Mouse (Mus musculus): Measurements from ENCODE around the gene Lysmd4. TPM values are rescaled to one million over a fixed set of nuclear protein-coding genes. Genes with fewer than 3 reads are reported as not detected.

Lysmd4 gene
- polyA plus RNA-seq, 1 experiment from 2014 or later, result 30.6 TPM

DNA sequence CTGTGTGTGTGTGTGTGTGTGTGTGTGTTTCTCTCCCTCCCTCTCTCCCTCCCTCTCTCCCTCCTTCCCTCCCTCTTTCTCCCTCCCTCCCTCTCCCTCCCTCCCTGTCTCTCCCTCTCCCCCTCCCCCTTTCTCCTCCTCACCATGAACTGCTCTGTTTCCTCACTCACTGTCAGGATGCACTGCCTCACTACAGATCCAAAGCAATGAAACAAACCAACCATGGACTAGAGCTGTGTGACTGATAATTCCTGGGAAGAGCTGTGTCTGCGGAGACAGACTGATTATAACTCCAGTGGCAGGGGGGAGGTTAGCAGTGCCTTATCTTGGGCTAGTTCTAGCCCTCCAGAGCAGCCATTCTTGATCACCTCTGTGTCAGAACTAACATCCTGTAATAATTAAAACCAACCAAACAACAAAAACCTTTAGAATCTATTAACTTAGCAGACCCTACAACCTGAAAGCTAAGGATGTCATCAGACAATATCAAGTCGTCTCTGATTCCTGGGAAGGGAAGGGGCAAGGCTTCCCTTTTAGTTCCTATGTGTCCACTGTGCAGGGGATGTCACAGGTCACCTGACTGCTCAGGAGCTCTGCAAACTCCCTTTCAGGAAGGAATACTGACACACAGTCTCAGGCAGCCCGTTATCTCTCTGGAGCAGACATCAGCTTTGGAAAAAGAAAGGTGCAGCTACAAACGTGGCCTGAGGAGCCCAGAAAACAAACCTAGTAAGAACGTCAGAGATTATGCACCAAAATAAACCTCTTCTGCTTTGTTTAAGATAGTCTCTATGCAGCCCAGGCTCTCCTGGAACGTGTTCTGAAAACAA is 12.1 kb upstream of the Lysmd4 start:
- no peaks in the 10 kb centered on the region for H3K36me3 ChIP-seq (ENCODE audit: control insufficient read depth, insufficient read depth, low read length)
- 75% methylated on average over 6 of the region's 6 CpGs for WGBS
- no peak overlapping the region for H3K4me3 ChIP-seq (ENCODE audit: low read depth, low read length)
- ATAC-seq (ENCODE audit: low read depth), result peak; percentile 41; the same call in 1 of the 2 replicates
- H3K27ac ChIP-seq (ENCODE audit: low read depth, low read length), result no peak overlapping the region
- no peaks in the 10 kb centered on the region for H3K9me3 ChIP-seq (ENCODE audit: control insufficient read depth, low read length)
- H3K9ac ChIP-seq (replicated peaks; ENCODE audit: low read depth, low read length), result no peak overlapping the region
- H3K27me3 ChIP-seq (ENCODE audit: control insufficient read depth, insufficient read depth, low read length), result no peaks in the 10 kb centered on the region
- no peak overlapping the region for H3K4me2 ChIP-seq (ENCODE audit: low read depth, low read length)
- H3K4me1 ChIP-seq (ENCODE audit: control insufficient read depth, insufficient read depth, low read length), result no peaks in the 10 kb centered on the region

DNA sequence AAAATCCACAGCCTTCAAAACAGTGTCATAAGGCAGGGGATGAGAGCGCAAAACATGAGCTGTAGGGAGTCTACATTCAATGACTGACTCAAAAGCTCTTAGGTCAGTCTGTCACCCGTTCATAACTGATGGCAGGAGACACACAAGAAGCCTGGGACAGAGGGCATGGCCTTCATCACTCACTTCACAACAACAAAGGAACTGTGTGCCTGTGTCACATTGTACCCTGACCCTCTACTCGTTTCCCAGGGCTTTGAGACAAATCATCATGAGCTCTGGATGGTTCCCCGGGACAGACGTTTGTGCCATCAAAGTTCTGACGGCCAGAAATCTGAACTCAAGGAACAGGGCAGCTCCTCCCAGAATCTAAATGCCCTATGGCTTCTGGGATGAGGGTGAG is 11.0 kb upstream of the Lysmd4 start:
- no peaks in the 10 kb centered on the region for H3K9me3 ChIP-seq (ENCODE audit: control insufficient read depth, low read length)
- H3K4me3 ChIP-seq (ENCODE audit: low read depth, low read length), result no peak overlapping the region
- H3K4me1 ChIP-seq (ENCODE audit: control insufficient read depth, insufficient read depth, low read length), result no peaks in the 10 kb centered on the region
- H3K36me3 ChIP-seq (ENCODE audit: control insufficient read depth, insufficient read depth, low read length), result no peaks in the 10 kb centered on the region
- no peak overlapping the region for H3K27ac ChIP-seq (ENCODE audit: low read depth, low read length)
- no peaks in the 10 kb centered on the region for H3K27me3 ChIP-seq (ENCODE audit: control insufficient read depth, insufficient read depth, low read length)
- 11% methylated on average over 6 of the region's 6 CpGs for WGBS
- no peak overlapping the region for H3K9ac ChIP-seq (replicated peaks; ENCODE audit: low read depth, low read length)
- no peak overlapping the region for H3K4me2 ChIP-seq (ENCODE audit: low read depth, low read length)
- no peak for ATAC-seq (ENCODE audit: low read depth)

DNA sequence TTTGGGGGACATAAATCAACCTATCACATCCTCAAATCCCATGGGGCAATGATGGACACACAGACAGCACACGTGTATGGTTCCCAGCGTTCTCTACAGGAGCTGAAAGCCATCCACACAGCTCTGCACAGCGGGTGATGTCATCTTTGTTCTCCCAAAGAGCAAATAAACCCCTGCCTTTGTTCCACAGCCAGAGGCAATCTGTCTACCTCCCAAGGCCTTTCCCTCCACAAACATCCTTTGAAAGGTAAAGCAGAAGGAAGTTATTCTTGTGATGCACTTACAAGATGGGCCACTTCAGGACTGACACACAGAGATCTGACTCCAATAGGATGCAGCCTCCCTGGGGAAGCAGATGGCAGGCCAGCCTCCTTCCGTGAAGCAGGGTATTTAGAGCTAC is 10.4 kb upstream of the Lysmd4 start:
- Histone ChIP-seq H3K4me2 (ENCODE audit: low read depth, low read length) (no peak overlapping the region), H3K36me3 (ENCODE audit: control insufficient read depth, insufficient read depth, low read length) (no peaks in the 10 kb centered on the region), H3K27ac (ENCODE audit: low read depth, low read length) (no peak overlapping the region), H3K4me1 (ENCODE audit: control insufficient read depth, insufficient read depth, low read length) (no peaks in the 10 kb centered on the region), H3K27me3 (ENCODE audit: control insufficient read depth, insufficient read depth, low read length) (no peaks in the 10 kb centered on the region), H3K4me3 (ENCODE audit: low read depth, low read length) (no peak overlapping the region), H3K9me3 (ENCODE audit: control insufficient read depth, low read length) (no peaks in the 10 kb centered on the region), H3K9ac (replicated peaks; ENCODE audit: low read depth, low read length) (no peak overlapping the region)
- 14% methylated on average over 4 of the region's 4 CpGs for WGBS
- ATAC-seq (ENCODE audit: low read depth), result no peak

DNA sequence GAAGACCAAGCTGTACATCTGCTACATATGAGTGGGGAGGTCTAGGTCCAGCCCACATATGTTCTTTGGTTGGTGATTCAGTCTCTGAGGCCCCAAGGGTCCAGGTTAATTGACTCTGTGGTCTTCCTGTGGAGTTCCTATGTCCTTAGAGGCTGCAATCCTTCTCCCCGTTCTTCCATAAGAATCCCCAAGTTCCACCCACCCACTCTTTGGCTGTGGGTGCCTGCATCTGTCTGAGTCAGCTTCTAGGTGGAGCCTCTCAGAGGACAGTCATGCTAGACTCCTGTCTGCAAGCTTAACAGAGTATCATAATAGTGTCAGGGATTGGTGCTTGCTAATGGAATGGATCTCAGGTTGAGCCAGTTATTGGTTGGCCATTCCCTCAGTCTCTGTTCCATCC is 8.8 kb upstream of the Lysmd4 start:
- H3K4me3 ChIP-seq (ENCODE audit: low read depth, low read length), result no peak overlapping the region
- H3K36me3 ChIP-seq (ENCODE audit: control insufficient read depth, insufficient read depth, low read length), result no peaks in the 10 kb centered on the region
- no peaks in the 10 kb centered on the region for H3K9me3 ChIP-seq (ENCODE audit: control insufficient read depth, low read length)
- H3K4me2 ChIP-seq (ENCODE audit: low read depth, low read length), result no peak overlapping the region
- no peak overlapping the region for H3K9ac ChIP-seq (replicated peaks; ENCODE audit: low read depth, low read length)
- no peaks in the 10 kb centered on the region for H3K27me3 ChIP-seq (ENCODE audit: control insufficient read depth, insufficient read depth, low read length)
- WGBS, result 80% methylated on average over 1 of the region's 1 CpGs
- no peaks in the 10 kb centered on the region for H3K4me1 ChIP-seq (ENCODE audit: control insufficient read depth, insufficient read depth, low read length)
- ATAC-seq (ENCODE audit: low read depth), result no peak
- no peak overlapping the region for H3K27ac ChIP-seq (ENCODE audit: low read depth, low read length)

DNA sequence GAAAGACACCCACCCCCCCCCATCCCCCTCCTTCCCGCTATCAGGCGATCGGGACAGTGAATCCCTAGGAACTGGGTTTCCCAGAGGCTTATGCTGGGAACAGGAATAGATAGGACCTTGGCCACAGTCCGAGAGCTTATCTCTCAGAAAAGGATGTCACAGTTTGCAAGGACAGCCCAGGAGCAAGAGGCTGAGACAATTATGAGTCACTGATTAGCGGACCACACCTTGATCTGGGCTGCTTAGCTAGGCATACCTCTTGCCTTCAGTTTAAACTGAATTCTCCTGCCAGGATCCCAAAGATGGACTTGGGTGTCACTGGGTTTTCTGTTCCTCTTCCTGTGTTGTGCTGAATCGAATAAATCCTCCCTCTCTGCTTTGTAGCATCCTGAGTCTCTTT is 6.0 kb upstream of the Lysmd4 start:
- no peaks in the 10 kb centered on the region for H3K4me1 ChIP-seq (ENCODE audit: control insufficient read depth, insufficient read depth, low read length)
- 86% methylated on average over 6 of the region's 6 CpGs for WGBS
- no peak for ATAC-seq (ENCODE audit: low read depth)
- no peak overlapping the region for H3K27ac ChIP-seq (ENCODE audit: low read depth, low read length)
- no peak overlapping the region for H3K4me3 ChIP-seq (ENCODE audit: low read depth, low read length)
- no peaks in the 10 kb centered on the region for H3K27me3 ChIP-seq (ENCODE audit: control insufficient read depth, insufficient read depth, low read length)
- H3K9ac ChIP-seq (replicated peaks; ENCODE audit: low read depth, low read length), result no peak overlapping the region
- H3K4me2 ChIP-seq (ENCODE audit: low read depth, low read length), result no peak overlapping the region
- H3K36me3 ChIP-seq (ENCODE audit: control insufficient read depth, insufficient read depth, low read length), result no peaks in the 10 kb centered on the region
- no peaks in the 10 kb centered on the region for H3K9me3 ChIP-seq (ENCODE audit: control insufficient read depth, low read length)

DNA sequence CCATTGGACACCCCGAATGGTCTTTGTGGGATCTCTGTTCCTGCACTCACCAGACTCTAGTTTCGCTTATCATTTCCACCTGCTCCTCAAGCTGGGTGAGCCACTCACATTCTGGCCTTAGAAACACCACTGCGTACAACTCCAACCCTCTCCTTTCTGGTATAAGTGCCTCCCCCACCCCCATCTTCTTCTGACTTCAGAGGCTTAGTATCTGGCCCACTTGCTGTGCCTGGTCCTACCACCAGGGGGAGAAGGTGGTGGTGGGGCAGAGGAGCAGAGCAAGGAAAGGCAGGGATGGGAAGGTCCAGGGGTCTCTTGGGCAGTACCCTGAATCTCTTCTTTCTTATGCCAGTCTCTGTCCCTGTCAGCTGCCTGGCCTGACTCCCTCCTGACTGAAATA is 5.3 kb upstream of the Lysmd4 start:
- H3K36me3 ChIP-seq (ENCODE audit: control insufficient read depth, insufficient read depth, low read length), result no peaks in the 10 kb centered on the region
- no peak for ATAC-seq (ENCODE audit: low read depth)
- no peaks in the 10 kb centered on the region for H3K4me1 ChIP-seq (ENCODE audit: control insufficient read depth, insufficient read depth, low read length)
- 74% methylated on average over 3 of the region's 3 CpGs for WGBS
- no peak overlapping the region for H3K4me2 ChIP-seq (ENCODE audit: low read depth, low read length)
- H3K9ac ChIP-seq (replicated peaks; ENCODE audit: low read depth, low read length), result no peak overlapping the region
- no peaks in the 10 kb centered on the region for H3K9me3 ChIP-seq (ENCODE audit: control insufficient read depth, low read length)
- H3K4me3 ChIP-seq (ENCODE audit: low read depth, low read length), result no peak overlapping the region
- H3K27me3 ChIP-seq (ENCODE audit: control insufficient read depth, insufficient read depth, low read length), result no peaks in the 10 kb centered on the region
- no peak overlapping the region for H3K27ac ChIP-seq (ENCODE audit: low read depth, low read length)

DNA sequence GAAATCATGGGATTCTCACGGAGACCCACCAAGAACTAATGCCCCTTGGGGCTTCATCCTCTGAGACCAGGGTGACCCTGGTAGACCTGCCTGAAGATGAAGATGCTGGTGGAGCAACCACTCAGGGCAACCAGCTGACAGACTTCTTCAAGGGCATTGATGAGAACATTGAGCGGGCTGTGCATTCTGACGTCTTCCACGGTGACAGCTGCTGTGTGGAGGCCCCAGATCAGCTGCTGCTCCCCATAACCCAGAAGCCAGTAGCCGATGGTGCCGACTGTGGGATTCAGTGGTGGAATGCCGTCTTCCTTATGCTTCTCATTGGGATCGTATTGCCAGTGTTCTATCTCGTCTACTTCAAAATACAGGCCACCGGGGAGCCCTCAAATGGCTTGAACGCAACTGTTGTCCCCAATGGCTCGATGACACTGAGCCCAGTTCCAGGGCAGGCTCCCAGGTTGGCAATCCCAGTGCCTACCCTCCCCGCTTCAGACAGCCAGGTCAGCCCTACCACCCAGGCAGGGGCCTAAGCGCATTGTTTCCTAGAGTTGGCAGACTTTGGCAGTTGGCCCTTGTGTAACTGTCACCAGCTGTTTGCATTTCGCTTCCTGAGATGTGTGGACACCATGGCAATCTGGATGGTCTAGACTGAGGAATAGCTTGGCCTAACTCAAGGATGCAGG is 3.7 kb downstream of the Lysmd4 start:
- H3K27me3 ChIP-seq (ENCODE audit: control insufficient read depth, insufficient read depth, low read length), result no peaks in the 10 kb centered on the region
- peaks cover 15% of the 10 kb centered on the region; the same call in 1 of the 2 replicates for H3K36me3 ChIP-seq (ENCODE audit: control insufficient read depth, insufficient read depth, low read length)
- no peak overlapping the region for H3K4me2 ChIP-seq (ENCODE audit: low read depth, low read length)
- 91% methylated on average over 15 of the region's 15 CpGs for WGBS
- ATAC-seq (ENCODE audit: low read depth), result no peak
- H3K4me1 ChIP-seq (ENCODE audit: control insufficient read depth, insufficient read depth, low read length), result peaks cover 12% of the 10 kb centered on the region
- no peak overlapping the region for H3K9ac ChIP-seq (replicated peaks; ENCODE audit: low read depth, low read length)
- H3K9me3 ChIP-seq (ENCODE audit: control insufficient read depth, low read length), result no peaks in the 10 kb centered on the region
- H3K27ac ChIP-seq (ENCODE audit: low read depth, low read length), result no peak overlapping the region
- no peak overlapping the region for H3K4me3 ChIP-seq (ENCODE audit: low read depth, low read length)

DNA sequence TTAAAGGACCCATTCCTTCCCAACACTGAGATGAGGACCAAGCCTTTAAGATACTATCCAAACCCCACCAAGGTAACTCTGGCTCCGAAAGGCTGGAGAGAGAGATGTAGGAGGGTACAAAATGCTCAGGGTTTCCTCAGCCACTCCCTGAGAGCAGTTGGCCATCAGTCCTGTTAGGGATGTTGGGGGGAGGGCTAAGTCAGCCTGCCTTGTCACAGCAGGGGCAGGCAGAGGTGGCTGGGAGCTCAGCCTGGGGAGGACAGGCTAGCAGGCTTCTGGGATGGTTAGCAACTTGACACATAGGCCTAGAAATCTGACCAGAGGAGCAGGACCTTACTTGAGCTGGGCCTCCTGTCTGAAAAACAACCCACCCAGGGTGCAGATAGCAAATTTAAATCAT is 5.2 kb downstream of the Lysmd4 start:
- Histone ChIP-seq H3K9me3 (ENCODE audit: control insufficient read depth, low read length) (no peaks in the 10 kb centered on the region), H3K4me3 (ENCODE audit: low read depth, low read length) (no peak overlapping the region), H3K4me1 (ENCODE audit: control insufficient read depth, insufficient read depth, low read length) (peaks cover 12% of the 10 kb centered on the region), H3K36me3 (ENCODE audit: control insufficient read depth, insufficient read depth, low read length) (peaks cover 15% of the 10 kb centered on the region; the same call in 1 of the 2 replicates), H3K27me3 (ENCODE audit: control insufficient read depth, insufficient read depth, low read length) (no peaks in the 10 kb centered on the region), H3K4me2 (ENCODE audit: low read depth, low read length) (no peak overlapping the region), H3K9ac (replicated peaks; ENCODE audit: low read depth, low read length) (no peak overlapping the region), H3K27ac (ENCODE audit: low read depth, low read length) (no peak overlapping the region)
- WGBS, result 88% methylated on average over 1 of the region's 1 CpGs
- ATAC-seq (ENCODE audit: low read depth), result no peak

DNA sequence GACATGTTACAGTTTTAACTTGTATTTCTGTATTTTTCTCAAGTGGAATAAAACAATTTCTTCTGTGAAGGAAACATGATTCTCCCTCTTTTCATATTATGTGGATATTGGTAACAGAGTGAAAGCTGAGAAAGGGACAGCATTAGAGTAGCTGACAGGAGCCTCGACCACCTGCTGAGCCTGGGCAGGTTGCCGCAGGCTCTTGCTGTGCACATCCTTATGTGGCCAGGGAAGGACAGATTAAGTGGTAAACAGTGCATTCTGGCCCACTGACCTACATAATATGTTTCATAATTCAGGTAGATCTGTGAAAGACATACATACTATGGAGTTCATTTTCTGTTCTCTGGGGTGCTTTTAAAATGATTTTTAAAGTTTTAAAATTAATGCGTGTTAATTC is 6.0 kb downstream of the Lysmd4 start:
- no peak overlapping the region for H3K4me3 ChIP-seq (ENCODE audit: low read depth, low read length)
- H3K4me1 ChIP-seq (ENCODE audit: control insufficient read depth, insufficient read depth, low read length), result peaks cover 7% of the 10 kb centered on the region
- WGBS, result 75% methylated on average over 3 of the region's 3 CpGs
- no peak overlapping the region for H3K27ac ChIP-seq (ENCODE audit: low read depth, low read length)
- H3K9ac ChIP-seq (replicated peaks; ENCODE audit: low read depth, low read length), result no peak overlapping the region
- peaks cover 15% of the 10 kb centered on the region; the same call in 1 of the 2 replicates for H3K36me3 ChIP-seq (ENCODE audit: control insufficient read depth, insufficient read depth, low read length)
- no peaks in the 10 kb centered on the region for H3K27me3 ChIP-seq (ENCODE audit: control insufficient read depth, insufficient read depth, low read length)
- no peaks in the 10 kb centered on the region for H3K9me3 ChIP-seq (ENCODE audit: control insufficient read depth, low read length)
- ATAC-seq (ENCODE audit: low read depth), result no peak
- no peak overlapping the region for H3K4me2 ChIP-seq (ENCODE audit: low read depth, low read length)
